ENCODE assay signal across 13 mouse cellular contexts in the genomic region with DNA sequence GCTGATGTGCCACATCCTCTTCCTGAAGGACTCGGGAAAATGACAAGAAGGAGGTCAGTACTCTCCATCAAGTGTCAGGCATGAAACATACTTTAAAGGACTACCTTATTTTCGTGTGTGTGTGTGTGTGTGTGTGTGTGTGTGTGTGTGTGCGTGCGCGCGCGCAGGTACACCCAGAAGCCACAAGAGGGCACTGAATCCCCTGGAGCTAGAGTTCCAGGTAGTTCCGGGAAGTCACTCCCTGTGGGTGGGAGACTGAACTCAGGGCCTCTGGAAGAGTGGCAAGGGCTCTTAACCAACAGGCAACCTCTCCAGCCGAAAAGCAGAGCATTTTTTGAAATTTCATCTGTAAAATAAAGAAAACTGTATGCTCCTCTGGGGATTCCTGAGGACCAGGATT.
"Had no signal": no experiment of that assay in that cellular context is flagged by ENCODE, and none has a peak within 500 bp of the region (broad histone marks: within the 10 kb centered on the region; RNA-seq: fewer than 3 reads in every experiment).

No protein-coding gene starts in this region.

- DNase-seq: kidney, adult 8-10 months; kidney, postnatal 4 days; lung, adult 2 months; lung, postnatal 10 days; thymus, postnatal 36 days had no signal

- H3K36me3 ChIP-seq: limb, embryonic 13.5 days; liver, embryonic 15.5 days had no signal

- H3K4me1 ChIP-seq: liver, embryonic 15.5 days; megakaryocyte, embryonic 14.5 days had no signal

- ATAC-seq: inflammation-experienced regulatory T-cells, adult 6 months; midbrain, embryonic 16.5 days had no signal

- H3K9ac ChIP-seq: limb, embryonic 13.5 days; liver, embryonic 15.5 days had no signal

- H3K4me3 ChIP-seq: layer of hippocampus, adult 2 months; limb, embryonic 13.5 days; liver, embryonic 15.5 days; megakaryocyte, embryonic 14.5 days had no signal

- H3K27ac ChIP-seq: layer of hippocampus, adult 2 months; limb, embryonic 13.5 days; liver, embryonic 15.5 days; macrophage had no signal

- H3K27me3 ChIP-seq: liver, embryonic 15.5 days had no signal

- H3K9me3 ChIP-seq: liver, embryonic 15.5 days had no signal

- H3K4me2 ChIP-seq: limb, embryonic 13.5 days; liver, embryonic 15.5 days; midbrain, embryonic 11.5 days had no signal
